Mouse (Mus musculus): Measurements from ENCODE around the gene Smarcd2. TPM values are rescaled to one million over a fixed set of nuclear protein-coding genes. Genes with fewer than 3 reads are reported as not detected.

The Smarcd2 gene
- polyA plus RNA-seq, 1 experiment = 6.5 TPM

GRCm38 (mm10) chr11:106216730-106217490 lies 55.9 kb downstream of the Smarcd2 start, which contains the start of gene Ddx42:
TSS of gene Ddx42 (plus strand) at chr11:106216926.
- TF ChIP-seq TAL1 (IDR thresholded peaks at IDR 0.05; ENCODE audit: low read length) (no peak), GATA1 (IDR thresholded peaks at IDR 0.05; ENCODE audit: low read length) (no peak)
- Histone ChIP-seq H3K27me3 (ENCODE audit: control insufficient read depth) (no peaks in the 10 kb centered on the region), H3K4me3 (replicated peaks) (peak within 1 kb of the TSS; percentile 89), H3K9me3 (ENCODE audit: control insufficient read depth, low read length) (no peaks in the 10 kb centered on the region), H3K36me3 (ENCODE audit: control insufficient read depth) (peaks cover 32% of the 10 kb centered on the region), H3K4me1 (ENCODE audit: control insufficient read depth) (peaks cover 43% of the 10 kb centered on the region)

DNA sequence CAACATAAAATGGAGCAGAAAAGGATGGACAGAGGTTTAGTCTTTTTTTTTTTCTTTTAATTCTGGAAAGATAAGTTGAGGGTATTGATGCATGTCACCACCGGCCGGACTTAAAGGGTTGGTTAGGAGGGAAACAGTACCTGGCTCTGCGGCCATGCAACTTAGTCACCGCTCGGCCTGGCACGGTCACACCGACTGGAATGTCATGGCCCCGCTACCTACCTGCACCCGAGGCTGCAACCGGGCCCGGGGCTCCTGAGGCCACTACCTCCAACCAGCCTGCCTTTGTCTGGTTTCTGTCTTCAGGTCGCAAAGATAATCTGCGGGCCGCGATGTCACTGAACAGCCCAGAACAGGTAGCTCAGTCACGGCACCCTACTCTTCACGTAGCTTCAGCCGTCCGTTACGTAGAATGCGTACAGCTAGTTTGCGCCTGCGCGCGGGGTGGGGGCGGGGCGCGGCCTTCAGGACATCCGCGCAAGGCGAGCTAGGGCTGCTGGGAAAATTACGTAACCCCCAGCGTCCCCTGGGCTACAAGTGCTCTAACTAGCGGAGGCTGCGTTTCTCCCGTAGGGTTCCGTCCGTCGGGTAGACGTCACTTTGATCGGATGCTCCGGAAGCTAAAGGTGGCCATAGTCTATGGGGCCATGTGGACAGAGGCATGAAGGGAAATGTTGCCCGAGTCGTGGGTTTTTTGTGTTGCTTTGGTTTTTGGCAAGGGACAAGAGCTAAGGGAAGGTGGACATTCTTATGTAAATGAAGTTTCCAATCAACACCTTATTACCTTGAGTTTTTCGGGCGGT lies 56.6 kb downstream of the Smarcd2 start, which contains the start of gene Ccdc47:
Gene Ccdc47 (minus strand): TSS at position 418 of the 803 bp plus-strand sequence.
- Histone ChIP-seq H3K36me3 (ENCODE audit: control insufficient read depth) (peaks cover 40% of the 10 kb centered on the region), H3K27me3 (ENCODE audit: control insufficient read depth) (no peaks in the 10 kb centered on the region), H3K9me3 (ENCODE audit: control insufficient read depth, low read length) (no peaks in the 10 kb centered on the region), H3K4me1 (ENCODE audit: control insufficient read depth) (peaks cover 43% of the 10 kb centered on the region), H3K4me3 (replicated peaks) (peak within 1 kb of the TSS; percentile 89)
- TF ChIP-seq TAL1 (IDR thresholded peaks at IDR 0.05; ENCODE audit: low read length) (no peak), GATA1 (IDR thresholded peaks at IDR 0.05; ENCODE audit: low read length) (no peak)

DNA sequence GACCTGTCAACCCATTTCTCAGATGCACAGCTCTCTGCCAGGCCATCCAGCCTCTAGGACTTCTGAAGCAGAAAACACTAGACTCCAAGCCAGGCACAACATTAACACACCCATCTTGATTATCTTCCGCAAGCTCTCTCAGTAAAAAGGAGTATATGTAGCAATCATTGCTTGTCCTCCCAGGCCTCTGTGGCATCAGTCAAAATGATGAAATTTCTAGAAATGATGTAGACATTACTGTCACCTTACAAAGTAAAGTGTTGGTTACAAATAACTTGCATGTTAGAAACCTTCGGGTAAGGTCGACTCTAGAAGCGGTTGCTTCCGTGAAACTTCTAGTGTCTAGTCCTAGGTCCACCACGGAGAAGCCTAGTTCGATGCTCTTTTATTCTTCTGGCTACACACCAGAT lies 57.3 kb downstream of the Smarcd2 start:
- Histone ChIP-seq H3K27me3 (ENCODE audit: control insufficient read depth) (no peaks in the 10 kb centered on the region), H3K4me1 (ENCODE audit: control insufficient read depth) (peaks cover 38% of the 10 kb centered on the region), H3K9me3 (ENCODE audit: control insufficient read depth, low read length) (no peaks in the 10 kb centered on the region), H3K36me3 (ENCODE audit: control insufficient read depth) (peaks cover 41% of the 10 kb centered on the region), H3K4me3 (replicated peaks) (peak overlapping the region; percentile 89)
- TF ChIP-seq TAL1 (IDR thresholded peaks at IDR 0.05; ENCODE audit: low read length) = no peak
- TF ChIP-seq GATA1 (IDR thresholded peaks at IDR 0.05; ENCODE audit: low read length) = no peak

DNA sequence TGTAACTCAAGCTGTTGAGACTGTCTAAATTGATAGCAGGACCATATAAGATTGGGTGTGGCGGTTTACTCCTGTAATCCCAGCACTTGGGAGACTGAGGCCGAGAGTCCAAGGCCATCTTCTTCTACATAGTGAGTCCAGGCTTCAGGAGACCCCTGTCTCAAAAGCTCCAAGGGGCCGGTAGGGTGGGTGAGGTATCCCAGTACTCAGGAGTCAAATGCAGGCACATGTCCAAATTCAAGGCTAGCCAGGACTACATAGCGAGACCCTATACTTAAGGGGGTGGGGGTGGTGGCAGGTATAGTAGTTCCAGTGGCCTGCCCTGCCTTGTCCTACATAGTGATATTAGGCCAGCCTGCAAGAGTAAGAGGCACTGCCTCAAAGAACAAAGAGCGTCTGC lies 57.9 kb downstream of the Smarcd2 start:
- H3K36me3 ChIP-seq (ENCODE audit: control insufficient read depth) = peaks cover 44% of the 10 kb centered on the region
- H3K4me1 ChIP-seq (ENCODE audit: control insufficient read depth) = peaks cover 38% of the 10 kb centered on the region
- no peaks in the 10 kb centered on the region for H3K9me3 ChIP-seq (ENCODE audit: control insufficient read depth, low read length)
- no peak for TF ChIP-seq TAL1 (IDR thresholded peaks at IDR 0.05; ENCODE audit: low read length)
- no peak for TF ChIP-seq GATA1 (IDR thresholded peaks at IDR 0.05; ENCODE audit: low read length)
- H3K27me3 ChIP-seq (ENCODE audit: control insufficient read depth) = no peaks in the 10 kb centered on the region
- H3K4me3 ChIP-seq (replicated peaks) = peak overlapping the region; percentile 89

Other genes starting within 250 kb of the Smarcd2 start
- 0.91 and 0.92 TPM in 2 replicates for gene Dcaf7, start 236.1 kb downstream of the Smarcd2 start, polyA plus RNA-seq (2012)
- gene Taco1, start 206.9 kb downstream of the Smarcd2 start, polyA plus RNA-seq (2012) = 0.49 and 0.57 TPM in 2 replicates
- 0.05 and 0.07 TPM in 2 replicates for gene Map3k3, start 188.4 kb downstream of the Smarcd2 start, polyA plus RNA-seq (2012)
- gene Gm10840, start 112.1 kb downstream of the Smarcd2 start, polyA plus RNA-seq (2012) = not detected in 2 replicates
- 0.93 and 0.94 TPM in 2 replicates for gene Limd2, start 112.1 kb downstream of the Smarcd2 start, polyA plus RNA-seq (2012)
- 2.6 and 3.1 TPM in 2 replicates for gene Strada, start 70.8 kb downstream of the Smarcd2 start, polyA plus RNA-seq (2012)
- 0.17 and 0.20 TPM in 2 replicates for gene Ccdc47, start 56.6 kb downstream of the Smarcd2 start, polyA plus RNA-seq (2012)
- 1.4 and 1.5 TPM in 2 replicates for gene Ddx42, start 56.0 kb downstream of the Smarcd2 start, polyA plus RNA-seq (2012)
- gene Ftsj3, start 16.9 kb downstream of the Smarcd2 start, polyA plus RNA-seq (2012) = 0.49 and 0.56 TPM in 2 replicates
- 3.8 and 5.2 TPM in 2 replicates for gene Psmc5, start 16.8 kb downstream of the Smarcd2 start, polyA plus RNA-seq (2012)
- not detected in 2 replicates for gene Tcam1, start 3.7 kb upstream of the Smarcd2 start, polyA plus RNA-seq (2012)
- gene Gh, start 28.9 kb upstream of the Smarcd2 start, polyA plus RNA-seq (2012) = not detected in 2 replicates
- gene Cd79b, start 41.8 kb upstream of the Smarcd2 start, polyA plus RNA-seq (2012) = 0.03 and 0.08 TPM in 2 replicates
- gene Scn4a, start 80.3 kb upstream of the Smarcd2 start, polyA plus RNA-seq (2012) = not detected in 2 replicates
- not detected in 2 replicates for gene Prr29, start 92.5 kb upstream of the Smarcd2 start, polyA plus RNA-seq (2012)
- gene Icam2, start 115.1 kb upstream of the Smarcd2 start, polyA plus RNA-seq (2012) = 0.03 and 0.14 TPM in 2 replicates
- gene Ern1, start 214.9 kb upstream of the Smarcd2 start, polyA plus RNA-seq (2012) = 0.14 and 0.27 TPM in 2 replicates